ENCODE assay signal across 8 mouse cellular contexts in the genomic region with DNA sequence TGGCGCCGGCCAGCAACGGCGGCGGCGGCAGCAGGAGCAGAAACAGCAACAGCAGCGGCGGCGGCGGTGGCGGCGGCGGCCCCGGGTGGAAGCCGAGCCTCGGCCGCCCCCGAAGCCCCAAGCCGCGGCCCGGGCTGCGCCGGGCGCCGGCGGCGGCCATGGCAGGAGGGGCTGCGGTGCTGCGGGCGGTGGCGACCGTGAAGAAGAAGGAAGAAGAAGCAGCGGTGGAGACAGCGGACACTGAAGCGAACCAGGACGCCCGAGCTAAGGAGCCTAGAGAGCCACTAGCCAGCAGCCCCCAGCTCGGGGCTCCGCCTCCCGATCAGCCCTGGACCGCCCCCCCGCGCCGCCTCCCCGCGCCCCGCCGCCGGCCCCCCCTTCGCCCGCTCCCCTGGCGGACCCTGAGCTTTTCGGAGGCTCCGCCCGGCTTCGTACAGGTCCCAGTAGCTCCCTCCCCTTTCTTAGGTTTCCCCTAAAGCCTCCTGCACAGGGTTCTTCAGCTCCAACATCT. TPM values are rescaled to one million over a fixed set of nuclear protein-coding genes. Genes with fewer than 3 reads are reported as not detected.
DNase-seq lines count a peak whose midpoint lies in the region; ATAC-seq and TF ChIP-seq lines count a peak whose summit lies in the region.

A gene (minus strand): TSS at position 411 of the 511 bp plus-strand sequence.

- H3K9me3 ChIP-seq in embryonic facial prominence, embryonic 12.5 days = no peaks in the 10 kb centered on the region
- H3K9me3 ChIP-seq in hindbrain, embryonic 13.5 days = no peaks in the 10 kb centered on the region
- H3K9me3 ChIP-seq in midbrain, embryonic 15.5 days = no peaks in the 10 kb centered on the region

- DNase-seq in gastrocnemius, adult 2 months = peak; percentile 24
- no peak for DNase-seq in gastrocnemius, postnatal 36 days
- peak; percentile 17 for DNase-seq in R1 (ENCODE audit: low read depth, low spot score)
- peak; percentile 68 to 70 for DNase-seq in left cerebral cortex, postnatal 36 days (ENCODE audit: low spot score in 2 of 2)
- DNase-seq in spleen, postnatal 14 days (ENCODE audit: low spot score in 2 of 2) = no peak

- peak; percentile 78 for ATAC-seq in embryonic facial prominence, embryonic 12.5 days (ENCODE audit: insufficient number of reproducible peaks, insufficient read depth, low FRiP score, low TSS enrichment)
- ATAC-seq in hindbrain, embryonic 13.5 days (ENCODE audit: low FRiP score) = peak; percentile 65
- ATAC-seq in midbrain, embryonic 15.5 days (replicated peaks) = peak; percentile 80

- 0% methylated on average over 36 of the region's 56 CpGs for whole genome bisulfite sequencing in embryonic facial prominence, embryonic 12.5 days
- WGBS in hindbrain, embryonic 13.5 days = 0% methylated on average over 11 of the region's 56 CpGs
- under 1% methylated on average over 37 of the region's 56 CpGs for WGBS in midbrain, embryonic 15.5 days

- no peaks in the 10 kb centered on the region for H3K36me3 ChIP-seq in embryonic facial prominence, embryonic 12.5 days
- no peaks in the 10 kb centered on the region for H3K36me3 ChIP-seq in hindbrain, embryonic 13.5 days
- no peaks in the 10 kb centered on the region for H3K36me3 ChIP-seq in midbrain, embryonic 15.5 days (replicated peaks)

- TF ChIP-seq CTCF in gastrocnemius, adult 2 months (IDR thresholded peaks at IDR 0.05) = no peak

- H3K4me1 ChIP-seq in embryonic facial prominence, embryonic 12.5 days = peaks cover 6% of the 10 kb centered on the region; the same call in 1 of the 2 replicates
- peaks cover 30% of the 10 kb centered on the region for H3K4me1 ChIP-seq in hindbrain, embryonic 13.5 days (replicated peaks)
- H3K4me1 ChIP-seq in midbrain, embryonic 15.5 days = peaks cover 22% of the 10 kb centered on the region

- no peak within 1 kb of the TSS for H3K27ac ChIP-seq in gastrocnemius, adult 2 months
- H3K27ac ChIP-seq in embryonic facial prominence, embryonic 12.5 days = no peak within 1 kb of the TSS
- H3K27ac ChIP-seq in hindbrain, embryonic 13.5 days = peak within 1 kb of the TSS; percentile 90
- H3K27ac ChIP-seq in midbrain, embryonic 15.5 days = peak within 1 kb of the TSS; percentile 87

- peak within 1 kb of the TSS; percentile 72 for H3K4me3 ChIP-seq in gastrocnemius, adult 2 months
- H3K4me3 ChIP-seq in embryonic facial prominence, embryonic 12.5 days = peak within 1 kb of the TSS; percentile 74
- peak within 1 kb of the TSS; percentile 84 for H3K4me3 ChIP-seq in hindbrain, embryonic 13.5 days
- H3K4me3 ChIP-seq in midbrain, embryonic 15.5 days = peak within 1 kb of the TSS; percentile 63

- peak within 1 kb of the TSS; percentile 98 for H3K4me2 ChIP-seq in embryonic facial prominence, embryonic 12.5 days (replicated peaks)
- peak within 1 kb of the TSS; percentile 94 for H3K4me2 ChIP-seq in hindbrain, embryonic 13.5 days
- H3K4me2 ChIP-seq in midbrain, embryonic 15.5 days = peak within 1 kb of the TSS; percentile 89

- intact Hi-C loops in gastrocnemius, adult 2 months (cut with DNase I) = no loop called here
- intact Hi-C loops in gastrocnemius, postnatal 36 days (cut with DNase I) = no loop called here
- intact Hi-C loops in left cerebral cortex, postnatal 36 days (cut with DNase I) = loop anchor here (5.0 to 10.0 kb wide), 3 partner anchors 182 to 752 kb away; no protein-coding TSS in a partner anchor

- H3K27me3 ChIP-seq in embryonic facial prominence, embryonic 12.5 days = peaks cover 36% of the 10 kb centered on the region
- peaks cover 25% of the 10 kb centered on the region for H3K27me3 ChIP-seq in hindbrain, embryonic 13.5 days
- no peaks in the 10 kb centered on the region for H3K27me3 ChIP-seq in midbrain, embryonic 15.5 days (replicated peaks)

- peak within 1 kb of the TSS; percentile 75 for H3K9ac ChIP-seq in embryonic facial prominence, embryonic 12.5 days
- peak within 1 kb of the TSS; percentile 97 for H3K9ac ChIP-seq in hindbrain, embryonic 13.5 days
- peak within 1 kb of the TSS; percentile 96 for H3K9ac ChIP-seq in midbrain, embryonic 15.5 days

RNA-seq across cellular contexts. Expression of the gene that starts here (rescaled TPM):
- total RNA-seq in gastrocnemius, adult 2 months (2021) = 1 to 10 TPM in 1 of 2 experiments, under 1 TPM in 1; 0.61 to 1.0 TPM
- under 1 TPM; 0.52 to 0.84 TPM for total RNA-seq in gastrocnemius, postnatal 36 days (2021)
- polyA plus RNA-seq in embryonic facial prominence, embryonic 12.5 days (2016; fragmentation: Nextera tagmentation; extraction: Ambion mirVana) = 1.6 and 2.0 TPM in 2 replicates
- polyA plus RNA-seq in hindbrain, embryonic 13.5 days (2015; fragmentation: Nextera tagmentation; extraction: Ambion mirVana) = 2.9 and 3.1 TPM in 2 replicates
- 10 to 100 TPM; 39.3 to 44.0 TPM for total RNA-seq in left cerebral cortex, postnatal 36 days (2021)
- polyA plus RNA-seq in midbrain, embryonic 15.5 days (2015; fragmentation: Nextera tagmentation; extraction: Ambion mirVana) = 3.8 and 4.0 TPM in 2 replicates

Comparison
In these comparisons a context has a peak if more than half of its experiments do, and no peak if none do; other contexts are left out.
1. RNA of the gene that starts here (total RNA-seq): 39.3 to 44.0 TPM in left cerebral cortex, postnatal 36 days; 0.61 to 1.0 TPM in gastrocnemius, adult 2 months and 0.52 to 0.84 TPM in gastrocnemius, postnatal 36 days; every median in the first group is over 10 times any median in the second.
2. DNase-seq: peak in gastrocnemius, adult 2 months (single experiment), R1 (single experiment) and left cerebral cortex, postnatal 36 days (2 of 2); none in gastrocnemius, postnatal 36 days (0 of 2) and spleen, postnatal 14 days (0 of 2).
3. H3K27ac ChIP-seq: peak in hindbrain, embryonic 13.5 days (single experiment) and midbrain, embryonic 15.5 days (single experiment); none in gastrocnemius, adult 2 months (single experiment) and embryonic facial prominence, embryonic 12.5 days (single experiment).
4. Peak in every context shown above with its lines, with median percentiles within 50 percentile points of each other: H3K4me3 ChIP-seq, ATAC-seq, H3K4me2 ChIP-seq and H3K9ac ChIP-seq.